Mouse (Mus musculus): ENCODE results near the gene Gm9817. TPM values are rescaled to one million over a fixed set of nuclear protein-coding genes. Genes with fewer than 3 reads are reported as not detected.

Gene Gm9817
- polyA plus RNA-seq, 1 experiment from 2014 or later: not detected

DNA sequence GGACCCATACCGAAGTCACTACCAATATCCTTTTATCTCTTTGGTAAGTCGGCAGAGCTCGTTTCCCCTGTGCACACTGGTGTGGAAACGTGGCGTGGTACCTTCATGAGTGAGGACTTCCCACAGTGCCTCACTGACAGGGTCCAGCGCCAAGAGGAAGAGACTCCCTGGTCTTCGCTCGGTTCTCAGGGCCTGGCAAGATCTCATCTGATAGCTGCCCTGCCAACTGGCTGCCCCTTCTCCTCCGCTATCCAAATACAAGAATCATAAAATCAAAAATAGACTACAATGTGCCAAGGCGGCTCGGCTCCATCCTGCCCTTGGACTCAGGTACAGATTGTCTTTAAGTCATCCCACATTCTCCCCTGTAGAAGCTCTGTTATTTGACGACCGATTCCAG is 11.4 kb downstream of the Gm9817 start:
- H3K27ac ChIP-seq (replicated peaks): no peak overlapping the region
- 52% methylated on average over 13 of the region's 13 CpGs for WGBS (ENCODE audit: insufficient replicate concordance)
- H3K4me2 ChIP-seq: no peak overlapping the region
- peaks cover 72% of the 10 kb centered on the region for H3K27me3 ChIP-seq
- H3K4me3 ChIP-seq (replicated peaks): no peak overlapping the region
- no peak for ATAC-seq (ENCODE audit: insufficient read depth)
- H3K9me3 ChIP-seq (replicated peaks): no peaks in the 10 kb centered on the region
- no peaks in the 10 kb centered on the region for H3K36me3 ChIP-seq (replicated peaks)
- H3K9ac ChIP-seq: no peak overlapping the region
- no peaks in the 10 kb centered on the region for H3K4me1 ChIP-seq (replicated peaks)

DNA sequence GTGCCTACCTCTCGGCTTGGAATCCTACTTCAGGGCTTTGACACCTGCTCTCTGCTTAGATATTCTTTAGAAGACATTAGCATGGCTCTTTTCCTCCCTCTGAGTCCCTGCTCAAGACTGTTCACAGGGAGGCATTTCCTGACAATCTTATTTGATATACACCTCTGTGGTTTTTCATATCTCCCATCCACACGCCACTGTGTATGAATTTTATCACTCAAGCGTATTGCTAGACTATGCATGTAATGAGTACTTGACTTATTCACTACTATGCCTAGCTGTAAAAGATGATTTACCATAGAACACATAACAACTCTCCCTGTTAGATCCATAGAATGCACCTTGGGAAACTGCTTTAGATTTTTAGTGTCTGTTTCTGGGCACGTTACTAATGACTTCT is 14.3 kb downstream of the Gm9817 start:
- 42% methylated on average over 4 of the region's 4 CpGs for WGBS (ENCODE audit: insufficient replicate concordance)
- no peaks in the 10 kb centered on the region for H3K36me3 ChIP-seq (replicated peaks)
- H3K9ac ChIP-seq: no peak overlapping the region
- no peak overlapping the region for H3K4me2 ChIP-seq
- ATAC-seq (ENCODE audit: insufficient read depth): no peak
- H3K4me3 ChIP-seq (replicated peaks): no peak overlapping the region
- H3K9me3 ChIP-seq (replicated peaks): no peaks in the 10 kb centered on the region
- no peak overlapping the region for H3K27ac ChIP-seq (replicated peaks)
- H3K27me3 ChIP-seq: peaks cover 74% of the 10 kb centered on the region
- no peaks in the 10 kb centered on the region for H3K4me1 ChIP-seq (replicated peaks)

DNA sequence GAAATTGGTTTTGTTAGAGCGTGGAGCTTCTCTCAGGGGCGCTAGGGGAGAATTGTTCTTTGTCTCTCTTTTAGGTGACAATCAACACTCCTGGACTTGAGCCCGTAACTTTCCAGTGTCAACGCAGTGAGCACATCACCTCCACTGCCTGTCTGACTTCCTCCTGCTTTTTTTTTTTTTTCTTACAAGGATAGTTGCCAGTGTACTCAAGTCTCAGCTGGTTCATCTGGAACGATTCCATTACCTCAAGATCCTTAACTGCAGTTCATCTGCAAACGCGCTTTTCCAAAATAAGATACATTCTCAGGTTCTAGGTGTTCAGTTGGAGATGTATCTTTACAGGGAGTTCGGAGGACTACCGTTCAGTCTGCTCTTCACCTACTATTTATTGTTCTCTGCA is 16.5 kb downstream of the Gm9817 start:
- Histone ChIP-seq H3K9ac (no peak overlapping the region), H3K27me3 (peaks cover 83% of the 10 kb centered on the region), H3K9me3 (replicated peaks) (no peaks in the 10 kb centered on the region), H3K4me3 (replicated peaks) (no peak overlapping the region), H3K27ac (replicated peaks) (no peak overlapping the region), H3K4me2 (no peak overlapping the region), H3K36me3 (replicated peaks) (no peaks in the 10 kb centered on the region), H3K4me1 (replicated peaks) (peaks cover 4% of the 10 kb centered on the region)
- 72% methylated on average over 9 of the region's 9 CpGs for WGBS (ENCODE audit: insufficient replicate concordance)
- no peak for ATAC-seq (ENCODE audit: insufficient read depth)

DNA sequence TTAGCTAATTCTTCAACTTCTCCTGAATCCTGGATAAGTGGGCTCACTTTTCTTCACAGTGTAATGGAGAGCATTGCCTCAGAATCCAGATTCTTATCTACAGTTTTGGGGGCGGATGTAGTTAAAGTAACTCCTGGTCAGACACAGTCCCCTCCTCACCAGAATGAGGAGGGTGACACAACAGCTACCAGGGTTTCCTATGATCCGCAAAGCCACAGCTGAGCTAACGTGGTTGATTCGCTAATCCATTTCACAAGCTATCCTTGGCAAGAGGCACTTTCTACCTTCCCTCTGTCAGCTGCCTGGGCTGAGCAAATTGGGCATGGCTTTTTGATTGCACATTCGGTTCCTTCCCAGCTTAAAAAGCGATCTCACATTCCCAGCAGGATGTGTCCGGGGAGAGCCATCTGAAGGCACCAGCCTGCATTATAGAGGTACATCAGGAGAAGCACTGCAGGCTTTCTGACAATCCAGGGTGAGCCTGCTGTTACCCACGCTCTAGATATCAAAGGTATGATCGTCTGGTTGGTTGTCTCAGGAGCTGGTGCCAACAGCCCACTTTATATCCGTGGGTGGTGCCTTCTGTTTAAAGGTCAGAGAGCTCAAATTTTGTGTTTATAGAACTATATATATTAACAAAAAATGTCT is 21.2 kb downstream of the Gm9817 start:
- no peak overlapping the region for H3K27ac ChIP-seq (replicated peaks)
- H3K27me3 ChIP-seq: peaks cover 84% of the 10 kb centered on the region
- ATAC-seq (ENCODE audit: insufficient read depth): no peak
- WGBS (ENCODE audit: insufficient replicate concordance): 63% methylated on average over 10 of the region's 10 CpGs
- no peak overlapping the region for H3K9ac ChIP-seq
- no peaks in the 10 kb centered on the region for H3K9me3 ChIP-seq (replicated peaks)
- peaks cover 4% of the 10 kb centered on the region for H3K4me1 ChIP-seq (replicated peaks)
- no peaks in the 10 kb centered on the region for H3K36me3 ChIP-seq (replicated peaks)
- H3K4me2 ChIP-seq: no peak overlapping the region
- H3K4me3 ChIP-seq (replicated peaks): no peak overlapping the region

DNA sequence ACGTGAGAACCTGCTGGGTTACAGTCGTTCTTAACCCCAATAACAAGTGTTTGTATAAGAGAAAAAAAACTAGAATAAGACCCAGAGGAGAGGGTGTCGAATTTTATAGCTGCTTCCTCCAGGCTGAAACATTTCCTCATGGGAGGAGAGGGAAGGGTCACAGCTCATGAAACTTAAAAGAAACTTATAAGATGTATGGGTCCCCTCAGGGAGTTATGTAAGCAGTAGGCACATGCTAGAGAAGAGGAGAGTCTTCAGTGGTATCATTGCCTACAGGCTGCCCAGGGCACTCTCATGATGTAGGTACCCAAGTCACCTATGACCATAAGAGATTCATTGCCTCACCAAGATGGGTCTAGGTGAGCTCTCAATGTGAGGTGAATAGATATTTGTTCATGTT is 28.0 kb downstream of the Gm9817 start:
- Histone ChIP-seq H3K4me3 (replicated peaks) (no peak overlapping the region), H3K27ac (replicated peaks) (no peak overlapping the region), H3K9me3 (replicated peaks) (no peaks in the 10 kb centered on the region), H3K4me1 (replicated peaks) (no peaks in the 10 kb centered on the region), H3K27me3 (peaks cover 89% of the 10 kb centered on the region), H3K4me2 (no peak overlapping the region), H3K9ac (no peak overlapping the region), H3K36me3 (replicated peaks) (no peaks in the 10 kb centered on the region)
- 54% methylated on average over 3 of the region's 3 CpGs for WGBS (ENCODE audit: insufficient replicate concordance)
- ATAC-seq (ENCODE audit: insufficient read depth): no peak

DNA sequence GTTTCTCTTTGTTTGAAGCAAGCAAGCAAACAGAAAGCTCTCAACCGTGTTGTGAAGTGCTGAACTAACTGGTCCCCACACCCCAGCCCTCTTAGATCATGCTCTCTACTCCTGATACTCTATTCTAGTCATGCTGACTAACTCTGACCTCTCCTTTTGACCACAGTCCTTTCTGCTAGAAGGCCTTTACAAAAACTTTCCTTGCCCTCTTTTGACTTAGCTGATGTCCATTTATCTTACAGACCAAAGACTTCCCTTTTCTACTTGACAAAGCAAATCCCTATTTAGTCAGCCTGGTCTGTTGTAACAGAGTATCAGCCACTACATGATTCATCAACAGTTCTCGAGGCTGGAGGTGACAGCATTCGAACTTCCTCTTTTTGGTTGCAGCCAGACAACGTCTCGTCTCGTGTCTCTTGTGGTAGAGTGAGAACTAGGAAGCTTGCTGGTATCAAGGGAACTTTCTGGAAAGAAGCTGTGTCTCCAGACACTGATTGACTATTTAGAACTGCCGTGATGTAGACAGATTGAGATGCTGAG is 30.4 kb downstream of the Gm9817 start:
- Histone ChIP-seq H3K4me3 (replicated peaks) (no peak overlapping the region), H3K27me3 (peaks cover 86% of the 10 kb centered on the region), H3K9me3 (replicated peaks) (no peaks in the 10 kb centered on the region), H3K36me3 (replicated peaks) (no peaks in the 10 kb centered on the region), H3K4me1 (replicated peaks) (no peaks in the 10 kb centered on the region), H3K27ac (replicated peaks) (0 out of 2 replicates have a peak overlapping the region, but pooled peaks have one; percentile 7), H3K4me2 (no peak overlapping the region), H3K9ac (no peak overlapping the region)
- 3% methylated on average over 7 of the region's 7 CpGs for WGBS (ENCODE audit: insufficient replicate concordance)
- peak; percentile 56; the same call in 1 of the 2 replicates for ATAC-seq (ENCODE audit: insufficient read depth)

DNA sequence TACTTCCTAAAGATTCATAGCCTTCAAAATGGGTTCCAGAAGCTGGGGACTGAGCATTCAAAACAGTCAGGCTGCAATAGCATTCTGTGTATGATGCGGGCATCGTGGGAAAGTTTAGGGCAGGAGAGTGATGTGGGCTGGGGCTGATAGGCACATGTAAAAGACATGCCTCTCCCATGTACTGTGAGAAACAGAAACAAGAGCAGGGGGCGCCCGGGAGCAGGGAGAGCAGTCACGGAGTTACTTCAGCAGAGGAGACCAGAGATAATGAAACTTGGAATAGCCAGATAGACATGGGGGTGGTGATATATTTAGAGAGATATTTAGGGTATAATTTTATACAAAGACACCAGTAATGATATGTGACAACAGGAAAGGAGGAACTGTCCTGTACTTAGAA is 39.9 kb downstream of the Gm9817 start:
- H3K9ac ChIP-seq: no peak overlapping the region
- H3K27me3 ChIP-seq: peaks cover 45% of the 10 kb centered on the region
- H3K4me2 ChIP-seq: no peak overlapping the region
- ATAC-seq (ENCODE audit: insufficient read depth): peak; percentile 71
- no peaks in the 10 kb centered on the region for H3K36me3 ChIP-seq (replicated peaks)
- H3K9me3 ChIP-seq (replicated peaks): no peaks in the 10 kb centered on the region
- no peak overlapping the region for H3K4me3 ChIP-seq (replicated peaks)
- 54% methylated on average over 5 of the region's 5 CpGs for WGBS (ENCODE audit: insufficient replicate concordance)
- peaks cover 14% of the 10 kb centered on the region for H3K4me1 ChIP-seq (replicated peaks)
- no peak overlapping the region for H3K27ac ChIP-seq (replicated peaks)

DNA sequence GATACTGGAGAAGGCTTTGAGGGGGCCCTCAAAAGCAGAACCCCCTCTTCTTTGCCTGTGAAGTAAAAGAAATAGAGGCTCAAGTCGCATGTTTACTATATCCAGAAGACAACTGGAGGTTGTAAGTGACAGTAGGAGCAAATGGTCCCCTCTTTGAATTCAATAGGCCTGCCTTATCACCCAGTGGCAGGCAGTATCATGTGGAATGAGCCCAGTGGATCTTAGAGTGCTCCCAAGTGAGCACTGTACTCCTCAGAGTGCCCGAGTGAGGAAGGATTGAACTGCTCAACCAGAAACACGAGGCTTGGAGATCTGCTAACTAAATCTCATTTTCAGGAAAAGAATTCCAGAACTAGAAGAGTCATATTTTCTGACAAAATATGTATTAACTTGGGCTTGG is 40.3 kb downstream of the Gm9817 start:
- no peak overlapping the region for H3K4me2 ChIP-seq
- peak; percentile 70; the same call in 1 of the 2 replicates for ATAC-seq (ENCODE audit: insufficient read depth)
- 33% methylated on average over 3 of the region's 3 CpGs for WGBS (ENCODE audit: insufficient replicate concordance)
- H3K4me3 ChIP-seq (replicated peaks): no peak overlapping the region
- no peaks in the 10 kb centered on the region for H3K36me3 ChIP-seq (replicated peaks)
- no peak overlapping the region for H3K9ac ChIP-seq
- no peak overlapping the region for H3K27ac ChIP-seq (replicated peaks)
- no peaks in the 10 kb centered on the region for H3K9me3 ChIP-seq (replicated peaks)
- H3K27me3 ChIP-seq: peaks cover 42% of the 10 kb centered on the region
- H3K4me1 ChIP-seq (replicated peaks): peaks cover 14% of the 10 kb centered on the region

Other genes with a start within 250 kb of the Gm9817 start
- gene Dtnbp1, start 76.5 kb upstream of the Gm9817 start, polyA plus RNA-seq (2015; fragmentation: Nextera tagmentation; extraction: Ambion mirVana): 28.6 and 31.9 TPM in 2 replicates

All from liver, embryonic 15.5 days (tissue).